Mouse (Mus musculus) adrenal gland, adult (tissue): Measurements from ENCODE around the gene Helz.

Experiments used
- DNase-seq, 2 experiments: peaks; one replicate each; pipeline ENCODE4 v3.0.0; 2022 to 2023; ENCODE audit warnings: low spot score in 1 of 2; ENCODE audit not compliant: inconsistent age in 2 of 2

The Helz gene

GRCm38 (mm10) chr11:107605694-107606093 lies 58.0 kb downstream of the Helz start:
- DNase-seq = no peak

- no peak for DNase-seq
Observed at GRCm38 (mm10) chr11:107613906-107614305, 66.2 kb downstream of the Helz start.

GRCm38 (mm10) chr11:107615696-107616095 lies 68.0 kb downstream of the Helz start:
- no peak for DNase-seq

- no peak for DNase-seq
Observed at GRCm38 (mm10) chr11:107617976-107618375, 70.2 kb downstream of the Helz start.

GRCm38 (mm10) chr11:107624661-107625060 lies 76.9 kb downstream of the Helz start:
- DNase-seq = peak in 1 of 2 experiments; percentile 46

GRCm38 (mm10) chr11:107625746-107626145 lies 78.0 kb downstream of the Helz start:
- no peak for DNase-seq

- peak; percentile 85 to 93 for DNase-seq
Observed at GRCm38 (mm10) chr11:107629504-107629903, 81.8 kb downstream of the Helz start.

- peak; percentile 41 to 75 for DNase-seq
Observed at GRCm38 (mm10) chr11:107629951-107630350, 82.2 kb downstream of the Helz start.

- DNase-seq = peak; percentile 72 to 84
Observed at GRCm38 (mm10) chr11:107631124-107631523, 83.4 kb downstream of the Helz start.

GRCm38 (mm10) chr11:107633563-107634146 lies 85.9 kb downstream of the Helz start:
- no peak for DNase-seq

- no peak for DNase-seq
Observed at GRCm38 (mm10) chr11:107638137-107638536, 90.4 kb downstream of the Helz start.

GRCm38 (mm10) chr11:107639657-107640056 lies 91.9 kb downstream of the Helz start:
- no peak for DNase-seq

- no peak for DNase-seq
Observed at GRCm38 (mm10) chr11:107644461-107644860, 96.7 kb downstream of the Helz start.

- DNase-seq = no peak
Observed at GRCm38 (mm10) chr11:107647330-107647729, 99.6 kb downstream of the Helz start.

GRCm38 (mm10) chr11:107648668-107649067 lies 100.9 kb downstream of the Helz start:
- no peak for DNase-seq

GRCm38 (mm10) chr11:107649458-107649857 lies 101.7 kb downstream of the Helz start:
- no peak for DNase-seq

- no peak for DNase-seq
Observed at GRCm38 (mm10) chr11:107650422-107651051, 102.8 kb downstream of the Helz start.

GRCm38 (mm10) chr11:107651391-107651790 lies 103.7 kb downstream of the Helz start:
- no peak for DNase-seq

- no peak for DNase-seq
Observed at GRCm38 (mm10) chr11:107652137-107652536, 104.4 kb downstream of the Helz start.

- no peak for DNase-seq
Observed at GRCm38 (mm10) chr11:107655538-107655937, 107.8 kb downstream of the Helz start.

- DNase-seq = no peak
Observed at GRCm38 (mm10) chr11:107657117-107657516, 109.4 kb downstream of the Helz start.

- DNase-seq = no peak
Observed at GRCm38 (mm10) chr11:107660452-107660851, 112.7 kb downstream of the Helz start.

- no peak for DNase-seq
Observed at GRCm38 (mm10) chr11:107662666-107663065, 114.9 kb downstream of the Helz start.
